Mouse (Mus musculus) liver, embryonic 13.5 days (tissue): ENCODE data around the gene Ppp1r9a. TPM values are rescaled to one million over a fixed set of nuclear protein-coding genes. Genes with fewer than 3 reads are reported as not detected.

Experiments
- ATAC-seq: fragments of 200-750 bp; cut with Nextera tagmentation; 2 replicates; pipeline ENCODE4 v1.8.0; 2017; ENCODE audit warnings: low read depth, mild to moderate bottlenecking, moderate number of reproducible peaks, moderate library complexity
- DNase-seq: peaks from one replicate; pipeline ENCODE4 v3.0.0; 2022
- H3K27ac ChIP-seq: fragments of 300-500 bp; sonication (generic); 2 replicates; pipeline ENCODE4 v1.5.1; 2015; ENCODE audit warnings: moderate library complexity, mild to moderate bottlenecking, inconsistent platforms
- H3K27me3 ChIP-seq: fragments of 300-500 bp; sonication (generic); 2 replicates; pipeline ENCODE4 v1.6.1; 2015; ENCODE audit warnings: mild to moderate bottlenecking, inconsistent platforms
- H3K36me3 ChIP-seq: fragments of 300-500 bp; sonication (generic); 2 replicates; pipeline ENCODE4 v1.6.1; 2015; ENCODE audit warnings: mild to moderate bottlenecking, inconsistent platforms
- H3K4me1 ChIP-seq: fragments of 300-500 bp; sonication (generic); replicated peaks from 2 replicates; pipeline ENCODE4 v1.6.1; 2015; ENCODE audit warnings: inconsistent platforms
- H3K4me2 ChIP-seq: fragments of 300-500 bp; sonication (generic); 2 replicates; pipeline ENCODE4 v1.6.1; 2015; ENCODE audit warnings: inconsistent platforms, mild to moderate bottlenecking, moderate library complexity
- H3K4me3 ChIP-seq: fragments of 300-500 bp; sonication (generic); replicated peaks from 2 replicates; pipeline ENCODE4 v1.5.1; 2015; ENCODE audit warnings: mild to moderate bottlenecking, inconsistent platforms
- H3K9ac ChIP-seq: fragments of 300-500 bp; sonication (generic); 2 replicates; pipeline ENCODE4 v1.6.1; 2015; ENCODE audit warnings: mild to moderate bottlenecking, inconsistent platforms
- H3K9me3 ChIP-seq: fragments of 300-500 bp; sonication (generic); replicated peaks from 2 replicates; pipeline ENCODE4 v1.6.1; 2016; ENCODE audit warnings: inconsistent platforms
- WGBS: fragments of 180-500 bp; shearing (Covaris S2); methylation state at CpG from one replicate; pipeline ENCODE4 v1.1.7; 2015; ENCODE audit not compliant: insufficient replicate concordance; 5-methylcytosine and 5-hydroxymethylcytosine counted together
- polyA plus RNA-seq: library from polyadenylated mRNA; unstranded; fragments of >200 nt; fragmentation: Nextera tagmentation; extraction: Ambion mirVana; gene quantifications from 2 replicates; pipeline ENCODE4 v1.2.1, GENCODE M21; 2015

The Ppp1r9a gene
- polyA plus RNA-seq, 1 experiment from 2014 or later: 3.6 TPM

- Histone ChIP-seq H3K27ac (no peak overlapping the region), H3K4me2 (no peak overlapping the region), H3K4me1 (peaks cover 4% of the 10 kb centered on the region), H3K27me3 (no peaks in the 10 kb centered on the region), H3K9me3 (no peaks in the 10 kb centered on the region), H3K9ac (no peak overlapping the region), H3K36me3 (no peaks in the 10 kb centered on the region), H3K4me3 (no peak overlapping the region)
- WGBS: 69% methylated on average over 5 of the region's 5 CpGs
- DNase-seq: no peak
- no peak for ATAC-seq
Measured at GRCm38 (mm10) chr6:4987084-4987483, 84.4 kb downstream of the Ppp1r9a start.

DNA sequence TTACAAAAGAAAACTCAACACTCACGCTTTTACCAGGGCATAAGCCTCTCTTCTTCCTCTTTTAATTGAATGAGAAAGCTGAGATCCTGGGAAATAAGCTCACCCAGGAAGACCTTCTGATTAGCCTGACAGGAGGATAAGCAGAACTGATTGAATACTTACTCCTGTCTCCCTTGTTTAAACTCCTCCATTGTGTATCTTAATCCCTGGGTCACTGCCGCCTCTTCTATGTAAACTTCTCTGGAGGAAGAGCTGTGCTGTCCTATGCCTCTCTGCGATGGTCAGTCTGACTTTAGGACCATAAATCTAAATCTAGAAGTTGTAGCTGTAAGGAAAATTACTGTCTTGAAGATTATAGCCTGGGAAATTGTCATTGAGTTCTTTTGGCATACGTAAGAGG is 86.0 kb downstream of the Ppp1r9a start:
- DNase-seq (no peak), ATAC-seq (no peak)
- Histone ChIP-seq H3K4me2 (no peak overlapping the region), H3K27ac (no peak overlapping the region), H3K9me3 (peaks cover 7% of the 10 kb centered on the region), H3K9ac (no peak overlapping the region), H3K36me3 (no peaks in the 10 kb centered on the region), H3K27me3 (no peaks in the 10 kb centered on the region), H3K4me3 (no peak overlapping the region), H3K4me1 (no peaks in the 10 kb centered on the region)
- WGBS: 62% methylated on average over 4 of the region's 4 CpGs

DNA sequence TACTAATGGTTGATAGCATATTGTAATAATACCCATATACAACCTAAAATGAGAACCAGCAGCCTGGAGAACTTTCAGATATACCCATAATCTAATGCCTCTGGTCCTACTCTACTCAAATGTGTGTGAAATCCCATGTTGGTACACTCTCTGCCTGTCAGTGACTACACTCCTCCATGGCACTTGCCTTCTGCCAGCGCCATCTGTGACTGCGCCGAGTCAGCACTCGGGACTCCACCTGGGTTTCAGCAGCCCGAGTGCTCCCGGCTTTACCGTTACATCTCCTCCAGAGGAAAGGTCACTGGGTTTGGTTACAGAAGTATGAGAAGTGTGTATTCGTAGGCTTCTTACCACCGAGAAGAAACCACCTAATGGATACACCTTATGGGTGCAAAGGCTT is 89.6 kb downstream of the Ppp1r9a start:
- H3K4me1 ChIP-seq: no peaks in the 10 kb centered on the region
- H3K9ac ChIP-seq: no peak overlapping the region
- no peaks in the 10 kb centered on the region for H3K36me3 ChIP-seq
- no peak overlapping the region for H3K4me2 ChIP-seq
- no peak overlapping the region for H3K4me3 ChIP-seq
- H3K9me3 ChIP-seq: peaks cover 7% of the 10 kb centered on the region
- H3K27me3 ChIP-seq: no peaks in the 10 kb centered on the region
- no peak overlapping the region for H3K27ac ChIP-seq
- ATAC-seq (no peak), DNase-seq (no peak)
- 89% methylated on average over 9 of the region's 9 CpGs for WGBS

- H3K4me1 ChIP-seq: no peaks in the 10 kb centered on the region
- DNase-seq: no peak
- no peak overlapping the region for H3K9ac ChIP-seq
- H3K4me2 ChIP-seq: no peak overlapping the region
- H3K9me3 ChIP-seq: peaks cover 7% of the 10 kb centered on the region
- no peak overlapping the region for H3K4me3 ChIP-seq
- ATAC-seq: no peak
- H3K27me3 ChIP-seq: no peaks in the 10 kb centered on the region
- H3K27ac ChIP-seq: peak overlapping the region; percentile 18; the same call in 1 of the 2 replicates
- 72% methylated on average over 15 of the region's 15 CpGs for WGBS
- no peaks in the 10 kb centered on the region for H3K36me3 ChIP-seq
Measured at GRCm38 (mm10) chr6:4993600-4994160, 91.0 kb downstream of the Ppp1r9a start.

DNA sequence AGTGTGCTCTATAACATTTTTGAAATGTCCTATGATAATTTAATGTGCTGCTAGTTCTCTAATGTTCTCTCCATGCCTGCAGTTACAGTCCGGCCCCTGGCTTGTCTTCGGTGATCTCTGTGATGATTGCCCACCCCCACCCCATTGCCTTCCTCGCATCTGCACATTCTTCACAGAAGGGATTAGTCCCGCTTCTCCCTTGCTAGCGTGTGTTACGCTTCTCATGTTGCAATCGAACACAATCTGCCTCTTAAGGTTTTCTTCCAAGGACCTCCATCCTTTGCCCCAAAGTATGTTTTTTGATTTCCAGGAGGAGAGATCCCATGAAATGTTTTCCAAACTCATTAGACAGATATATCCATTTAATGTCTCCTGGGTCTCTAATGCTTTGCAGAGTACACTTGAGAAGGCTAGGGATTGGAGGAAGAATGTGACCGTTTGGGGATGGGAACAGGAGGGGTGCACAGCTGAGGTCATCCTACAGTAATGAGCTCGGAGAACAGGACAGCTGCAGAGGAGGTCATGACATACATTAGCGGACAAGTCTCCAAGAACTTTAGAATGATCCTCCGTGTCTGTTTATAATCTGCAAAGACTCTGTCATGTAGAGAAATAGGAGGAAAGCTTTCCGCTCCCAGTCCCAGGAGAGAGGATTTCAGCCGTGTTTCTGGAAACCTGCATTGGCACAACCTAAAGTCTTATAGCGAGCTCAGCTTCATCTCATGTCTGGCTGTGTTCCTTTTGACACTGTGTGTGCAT is 91.6 kb downstream of the Ppp1r9a start:
- no peak overlapping the region for H3K9ac ChIP-seq
- WGBS: 75% methylated on average over 14 of the region's 14 CpGs
- H3K27ac ChIP-seq: 0 out of 2 replicates have a peak overlapping the region, but pooled peaks have one; percentile 18
- H3K4me3 ChIP-seq: no peak overlapping the region
- H3K4me1 ChIP-seq: no peaks in the 10 kb centered on the region
- peaks cover 7% of the 10 kb centered on the region for H3K9me3 ChIP-seq
- DNase-seq: no peak
- no peaks in the 10 kb centered on the region for H3K27me3 ChIP-seq
- ATAC-seq: no peak
- no peak overlapping the region for H3K4me2 ChIP-seq
- H3K36me3 ChIP-seq: no peaks in the 10 kb centered on the region

DNA sequence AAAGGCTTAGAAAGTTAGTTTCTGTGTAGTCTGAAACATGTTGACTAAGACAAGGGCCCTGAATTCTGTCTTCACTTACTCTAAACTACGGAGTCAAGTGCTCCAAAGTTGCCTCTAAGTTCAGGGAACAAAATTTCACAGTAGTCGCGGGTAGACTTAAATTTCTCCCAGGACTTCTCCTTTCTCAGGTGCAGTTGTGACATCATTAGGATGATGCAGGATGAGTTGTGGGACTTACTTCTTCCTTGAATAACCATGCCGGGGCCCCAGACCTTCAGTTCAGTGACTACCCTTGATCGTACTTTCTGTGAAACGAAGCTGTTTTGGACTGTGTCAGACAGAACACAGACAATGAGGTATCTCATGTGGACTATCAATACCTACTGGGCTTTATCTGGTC is 94.9 kb downstream of the Ppp1r9a start:
- Histone ChIP-seq H3K4me1 (no peaks in the 10 kb centered on the region), H3K27ac (no peak overlapping the region), H3K27me3 (no peaks in the 10 kb centered on the region), H3K9me3 (peaks cover 2% of the 10 kb centered on the region), H3K4me3 (no peak overlapping the region), H3K36me3 (no peaks in the 10 kb centered on the region), H3K9ac (no peak overlapping the region), H3K4me2 (no peak overlapping the region)
- WGBS: 76% methylated on average over 6 of the region's 6 CpGs
- ATAC-seq (no peak), DNase-seq (no peak)

DNA sequence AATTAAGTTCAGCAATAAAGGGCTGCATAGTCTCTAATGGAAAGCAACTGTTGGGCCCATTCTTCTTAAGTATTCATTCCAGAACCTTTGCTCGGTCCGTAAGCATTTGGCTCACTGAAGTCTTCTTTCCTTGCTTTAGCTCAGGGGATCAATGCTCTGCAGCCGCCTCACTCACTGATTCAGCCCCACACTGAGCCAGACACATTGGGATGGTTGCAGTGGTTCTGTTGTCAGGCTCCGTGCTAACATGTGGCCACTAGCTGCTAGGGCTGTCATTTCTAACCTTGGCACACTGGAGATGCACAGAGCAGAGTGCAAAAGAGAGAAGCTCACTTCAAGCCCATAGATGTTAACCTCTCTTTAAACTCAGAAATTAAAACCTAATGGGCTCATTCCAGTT is 96.2 kb downstream of the Ppp1r9a start:
- Histone ChIP-seq H3K4me3 (no peak overlapping the region), H3K9me3 (no peaks in the 10 kb centered on the region; the same call in 1 of the 2 replicates), H3K27me3 (no peaks in the 10 kb centered on the region), H3K36me3 (no peaks in the 10 kb centered on the region), H3K4me1 (no peaks in the 10 kb centered on the region), H3K27ac (no peak overlapping the region), H3K4me2 (no peak overlapping the region), H3K9ac (no peak overlapping the region)
- DNase-seq (no peak), ATAC-seq (no peak)
- 78% methylated on average over 4 of the region's 4 CpGs for WGBS

DNA sequence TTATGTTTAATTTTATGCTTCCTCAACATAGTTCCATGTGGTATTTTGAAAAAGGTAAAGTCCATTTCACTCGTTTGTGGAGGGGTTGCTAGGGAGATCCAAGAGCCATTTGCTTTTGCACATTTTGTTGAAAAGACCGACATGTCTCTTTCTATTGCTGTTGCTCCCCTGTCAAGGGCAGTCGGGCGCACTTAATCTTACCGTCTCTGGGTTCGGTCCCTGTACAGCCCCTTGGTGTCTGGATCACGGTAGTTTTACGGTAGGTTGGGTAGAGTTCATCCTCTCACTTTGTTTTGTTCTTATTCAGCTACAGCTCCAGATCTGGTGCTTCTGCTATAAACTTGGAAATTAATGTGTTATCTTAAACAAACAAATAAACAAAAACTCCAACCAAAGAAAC is 98.1 kb downstream of the Ppp1r9a start:
- Histone ChIP-seq H3K4me3 (no peak overlapping the region), H3K4me1 (no peaks in the 10 kb centered on the region), H3K4me2 (no peak overlapping the region), H3K9me3 (no peaks in the 10 kb centered on the region), H3K9ac (no peak overlapping the region), H3K36me3 (no peaks in the 10 kb centered on the region), H3K27me3 (no peaks in the 10 kb centered on the region), H3K27ac (no peak overlapping the region)
- DNase-seq (no peak), ATAC-seq (no peak)
- 74% methylated on average over 8 of the region's 8 CpGs for WGBS

DNA sequence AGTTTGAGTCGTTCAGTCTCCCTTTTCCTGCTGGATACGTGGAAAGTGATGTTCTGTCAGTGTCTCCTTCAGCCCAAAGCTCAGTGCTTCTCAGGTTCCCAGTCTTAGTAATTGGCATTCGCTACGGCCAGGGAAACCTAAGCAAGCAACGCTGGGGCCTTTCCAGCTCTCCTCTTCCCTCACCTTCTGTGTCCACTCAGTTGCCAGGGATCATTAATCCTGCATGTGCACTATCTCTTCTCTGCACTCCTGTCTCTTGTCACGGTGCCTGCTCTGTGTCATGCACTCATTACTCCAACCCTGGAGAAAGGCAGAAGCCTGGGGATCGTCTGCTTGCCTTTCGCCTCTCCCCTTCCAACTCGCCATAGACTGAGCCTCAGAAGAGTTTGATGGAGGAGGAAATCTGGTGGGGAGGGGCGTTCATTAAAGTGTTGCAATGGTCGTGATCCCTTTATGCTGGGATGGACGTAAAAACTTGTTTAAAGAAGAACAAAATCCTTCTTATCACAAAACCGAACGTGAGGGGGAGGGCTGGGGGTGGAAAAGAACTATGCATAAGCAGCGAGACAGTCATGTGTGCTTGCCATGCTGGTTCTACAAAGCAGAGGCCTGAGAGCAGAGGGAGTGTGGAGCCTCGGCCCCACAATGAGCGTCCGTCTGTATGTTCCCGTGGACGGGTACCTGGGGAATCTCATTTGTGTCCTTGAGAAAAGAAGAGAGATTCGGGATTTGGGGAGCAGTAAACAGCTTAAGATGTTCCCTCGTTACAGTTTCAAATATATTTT is 103.0 kb downstream of the Ppp1r9a start:
- Histone ChIP-seq H3K9ac (no peak overlapping the region), H3K4me2 (no peak overlapping the region), H3K27ac (peak overlapping the region; percentile 47; the same call in 1 of the 2 replicates), H3K4me1 (peaks cover 6% of the 10 kb centered on the region; the same call in 1 of the 2 replicates), H3K4me3 (no peak overlapping the region), H3K9me3 (no peaks in the 10 kb centered on the region), H3K27me3 (no peaks in the 10 kb centered on the region), H3K36me3 (no peaks in the 10 kb centered on the region)
- WGBS: 56% methylated on average over 22 of the region's 22 CpGs
- ATAC-seq: no peak
- no peak for DNase-seq

- no peaks in the 10 kb centered on the region for H3K36me3 ChIP-seq
- no peak overlapping the region for H3K4me3 ChIP-seq
- ATAC-seq (no peak), DNase-seq (no peak)
- no peaks in the 10 kb centered on the region for H3K9me3 ChIP-seq
- 56% methylated on average over 6 of the region's 6 CpGs for WGBS
- no peaks in the 10 kb centered on the region for H3K27me3 ChIP-seq
- H3K4me2 ChIP-seq: no peak overlapping the region
- H3K27ac ChIP-seq: no peak overlapping the region
- H3K4me1 ChIP-seq: peaks cover 11% of the 10 kb centered on the region; the same call in 1 of the 2 replicates
- H3K9ac ChIP-seq: no peak overlapping the region
Measured at GRCm38 (mm10) chr6:5006283-5006946, 103.7 kb downstream of the Ppp1r9a start.

DNA sequence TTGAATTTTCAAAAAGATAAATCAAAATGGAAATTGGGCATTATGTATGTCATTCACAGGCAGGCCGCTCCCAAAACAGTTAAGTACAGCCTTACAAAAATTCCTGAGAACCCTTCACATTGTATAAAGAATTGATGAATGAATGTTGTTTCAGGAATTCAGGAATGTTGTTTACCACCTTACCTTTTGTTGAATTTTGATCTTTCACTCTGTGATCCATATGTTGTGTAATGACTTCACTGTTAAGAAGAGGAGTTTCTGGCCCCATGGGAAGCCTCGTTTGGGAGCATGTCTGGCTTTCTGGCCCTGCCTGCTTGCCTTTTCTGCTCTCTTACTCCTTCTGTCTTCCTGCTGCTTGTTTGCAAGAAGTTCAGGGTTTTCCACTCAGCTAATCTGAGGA is 105.4 kb downstream of the Ppp1r9a start:
- Histone ChIP-seq H3K9ac (no peak overlapping the region), H3K4me1 (peaks cover 11% of the 10 kb centered on the region; the same call in 1 of the 2 replicates), H3K4me3 (no peak overlapping the region), H3K4me2 (no peak overlapping the region), H3K9me3 (no peaks in the 10 kb centered on the region), H3K27ac (no peak overlapping the region), H3K36me3 (no peaks in the 10 kb centered on the region), H3K27me3 (no peaks in the 10 kb centered on the region)
- ATAC-seq (no peak), DNase-seq (no peak)
- WGBS: 61% methylated on average over 2 of the region's 2 CpGs
